Mouse (Mus musculus): Measurements from ENCODE around the gene Krt6a. TPM values are rescaled to one million over a fixed set of nuclear protein-coding genes. Genes with fewer than 3 reads are reported as not detected.

Gene Krt6a
- polyA plus RNA-seq (2015; fragmentation: Illumina TruSeq; extraction: RNeasy Lipid Tissue Mini Kit (QIAGEN cat#74804); ENCODE audit: insufficient read depth, low replicate concordance): not detected

DNA sequence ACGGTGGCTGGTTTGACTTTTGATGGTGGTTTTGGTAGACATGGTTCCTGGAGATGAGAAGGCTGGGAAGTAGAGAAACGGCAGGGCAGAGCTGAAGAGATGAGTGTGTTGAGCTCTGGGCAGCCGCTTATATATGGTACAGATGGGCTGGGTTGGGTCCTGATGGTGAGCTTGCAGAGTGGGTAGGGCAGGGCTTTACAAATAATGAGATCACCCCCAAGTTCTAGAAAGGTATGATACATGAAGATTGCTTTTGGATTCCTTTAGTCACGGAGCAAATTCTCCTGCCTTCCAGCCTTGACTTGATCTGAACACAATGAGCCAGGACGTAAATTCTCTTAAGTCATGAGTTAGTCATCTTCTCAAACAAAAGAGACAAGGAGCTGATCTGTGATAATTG lies at the start of gene Krt6a:
Krt6a (minus strand) TSS at position 101 of the 400 bp plus-strand sequence.

DNA sequence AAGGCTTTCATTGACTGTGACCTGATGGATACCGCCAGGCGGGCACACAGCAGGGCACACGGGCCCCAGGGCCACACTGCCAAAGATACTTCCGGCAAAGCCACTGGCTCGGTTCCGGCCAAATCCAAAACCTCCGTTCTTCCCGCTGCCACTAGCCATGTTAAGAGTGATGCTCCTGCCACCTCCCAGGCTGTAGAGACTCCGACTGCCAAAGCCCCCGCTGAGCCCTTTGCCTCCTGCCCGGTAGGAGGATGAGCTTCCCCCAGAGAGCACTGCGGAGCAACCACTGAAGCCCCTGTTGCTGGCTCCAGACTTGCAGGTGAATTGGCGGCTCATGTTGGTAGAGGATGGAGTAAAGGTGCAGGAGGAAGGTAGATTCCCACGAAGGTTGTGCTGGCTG lies 48.6 kb upstream of the Krt6a start, which contains the start of gene Krt71:
Krt71 (minus strand) TSS at position 399 of the 400 bp plus-strand sequence.

DNA sequence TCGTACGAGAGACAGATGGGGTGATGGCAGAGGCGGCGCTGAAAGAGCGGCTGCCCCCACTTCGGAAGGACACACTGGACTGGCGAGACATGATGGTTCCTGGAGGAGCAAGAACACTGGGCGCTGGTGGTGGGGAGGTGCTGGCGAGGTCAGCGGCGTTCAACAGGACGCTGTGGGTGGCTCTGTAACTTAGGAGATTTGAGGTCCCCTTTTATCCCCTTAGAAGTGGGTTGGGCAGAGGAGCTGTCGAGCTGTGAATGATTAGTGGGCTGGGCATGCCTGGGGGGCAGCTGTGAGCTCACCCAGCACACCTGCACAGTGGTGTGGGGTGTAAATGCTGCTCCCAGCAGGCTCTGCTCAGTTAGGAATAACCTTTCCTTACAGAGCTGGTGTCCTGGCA lies 18.6 kb upstream of the Krt6a start, which contains the start of gene Krt5:
Krt5 (minus strand) TSS at position 179 of the 400 bp plus-strand sequence.

DNA sequence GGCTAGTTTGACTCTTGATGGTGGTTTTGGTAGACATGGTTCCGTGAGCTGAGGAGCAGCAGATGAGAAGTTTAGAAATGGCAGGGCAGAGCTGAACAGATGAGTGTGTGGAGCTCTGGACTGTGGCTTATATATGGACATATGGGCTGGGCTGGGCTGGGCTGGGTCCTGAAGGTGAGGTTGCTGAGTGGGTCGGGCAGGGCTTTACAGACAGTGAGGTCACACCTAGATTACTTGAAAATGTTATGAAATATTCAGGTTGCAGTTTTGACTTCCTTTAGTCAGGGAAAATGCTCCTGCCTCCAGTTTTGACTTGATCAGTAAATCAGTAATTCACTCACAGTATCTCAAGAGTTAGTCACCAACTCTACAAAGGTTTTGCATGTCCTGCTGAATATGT lies 13.9 kb downstream of the Krt6a start, which contains the start of gene Krt6b:
Krt6b (minus strand) TSS at position 101 of the 400 bp plus-strand sequence.

DNA sequence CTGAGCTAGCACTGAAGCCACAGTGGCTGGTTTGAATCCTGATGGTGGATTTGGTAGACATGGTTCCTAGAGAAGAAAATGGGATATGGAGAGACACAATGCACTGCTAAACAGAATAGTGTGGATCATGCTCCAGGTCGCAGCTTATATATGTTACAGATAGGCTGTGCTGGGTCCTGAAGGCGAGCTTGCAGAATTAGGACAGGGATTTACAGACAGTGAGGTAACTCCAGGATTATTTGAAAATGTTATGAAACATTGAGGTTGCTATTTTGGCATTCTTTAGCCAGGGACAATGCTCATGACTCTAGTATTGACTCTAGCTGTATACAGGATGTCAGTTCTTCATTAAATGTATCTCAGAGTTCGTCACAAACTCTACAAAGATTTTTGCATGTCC lies 46.8 kb downstream of the Krt6a start, which contains the start of gene Gm5478:
Gm5478 (minus strand) TSS at position 101 of the 400 bp plus-strand sequence.

Other genes starting within 250 kb of the Krt6a start
- not detected for gene Krt88, start 246.6 kb downstream of the Krt6a start, polyA plus RNA-seq (2015; fragmentation: Illumina TruSeq; extraction: RNeasy Lipid Tissue Mini Kit (QIAGEN cat#74804); ENCODE audit: insufficient read depth, low replicate concordance)
- gene Krt81, start 230.6 kb downstream of the Krt6a start, polyA plus RNA-seq (2015; fragmentation: Illumina TruSeq; extraction: RNeasy Lipid Tissue Mini Kit (QIAGEN cat#74804); ENCODE audit: insufficient read depth, low replicate concordance): not detected
- gene Krt86, start 220.8 kb downstream of the Krt6a start, polyA plus RNA-seq (2015; fragmentation: Illumina TruSeq; extraction: RNeasy Lipid Tissue Mini Kit (QIAGEN cat#74804); ENCODE audit: insufficient read depth, low replicate concordance): not detected
- gene Krt83, start 202.8 kb downstream of the Krt6a start, polyA plus RNA-seq (2015; fragmentation: Illumina TruSeq; extraction: RNeasy Lipid Tissue Mini Kit (QIAGEN cat#74804); ENCODE audit: insufficient read depth, low replicate concordance): not detected
- not detected for gene Gm49425, start 177.0 kb downstream of the Krt6a start, polyA plus RNA-seq (2015; fragmentation: Illumina TruSeq; extraction: RNeasy Lipid Tissue Mini Kit (QIAGEN cat#74804); ENCODE audit: insufficient read depth, low replicate concordance)
- not detected for gene Krt84, start 161.5 kb downstream of the Krt6a start, polyA plus RNA-seq (2015; fragmentation: Illumina TruSeq; extraction: RNeasy Lipid Tissue Mini Kit (QIAGEN cat#74804); ENCODE audit: insufficient read depth, low replicate concordance)
- gene Krt82, start 143.6 kb downstream of the Krt6a start, polyA plus RNA-seq (2015; fragmentation: Illumina TruSeq; extraction: RNeasy Lipid Tissue Mini Kit (QIAGEN cat#74804); ENCODE audit: insufficient read depth, low replicate concordance): not detected
- gene Krt90, start 131.4 kb downstream of the Krt6a start, polyA plus RNA-seq (2015; fragmentation: Illumina TruSeq; extraction: RNeasy Lipid Tissue Mini Kit (QIAGEN cat#74804); ENCODE audit: insufficient read depth, low replicate concordance): not detected
- not detected for gene Krt75, start 120.4 kb downstream of the Krt6a start, polyA plus RNA-seq (2015; fragmentation: Illumina TruSeq; extraction: RNeasy Lipid Tissue Mini Kit (QIAGEN cat#74804); ENCODE audit: insufficient read depth, low replicate concordance)
- gene Gm5414, start 66.1 kb downstream of the Krt6a start, polyA plus RNA-seq (2015; fragmentation: Illumina TruSeq; extraction: RNeasy Lipid Tissue Mini Kit (QIAGEN cat#74804); ENCODE audit: insufficient read depth, low replicate concordance): not detected
- not detected for gene Gm5478, start 46.9 kb downstream of the Krt6a start, polyA plus RNA-seq (2015; fragmentation: Illumina TruSeq; extraction: RNeasy Lipid Tissue Mini Kit (QIAGEN cat#74804); ENCODE audit: insufficient read depth, low replicate concordance)
- gene Krt6b, start 14.0 kb downstream of the Krt6a start, polyA plus RNA-seq (2015; fragmentation: Illumina TruSeq; extraction: RNeasy Lipid Tissue Mini Kit (QIAGEN cat#74804); ENCODE audit: insufficient read depth, low replicate concordance): not detected
- not detected for gene Krt5, start 18.6 kb upstream of the Krt6a start, polyA plus RNA-seq (2015; fragmentation: Illumina TruSeq; extraction: RNeasy Lipid Tissue Mini Kit (QIAGEN cat#74804); ENCODE audit: insufficient read depth, low replicate concordance)
- gene Krt71, start 48.8 kb upstream of the Krt6a start, polyA plus RNA-seq (2015; fragmentation: Illumina TruSeq; extraction: RNeasy Lipid Tissue Mini Kit (QIAGEN cat#74804); ENCODE audit: insufficient read depth, low replicate concordance): not detected
- not detected for gene Krt72, start 92.2 kb upstream of the Krt6a start, polyA plus RNA-seq (2015; fragmentation: Illumina TruSeq; extraction: RNeasy Lipid Tissue Mini Kit (QIAGEN cat#74804); ENCODE audit: insufficient read depth, low replicate concordance)
- not detected for gene Krt73, start 108.0 kb upstream of the Krt6a start, polyA plus RNA-seq (2015; fragmentation: Illumina TruSeq; extraction: RNeasy Lipid Tissue Mini Kit (QIAGEN cat#74804); ENCODE audit: insufficient read depth, low replicate concordance)
- gene Krt2, start 123.9 kb upstream of the Krt6a start, polyA plus RNA-seq (2015; fragmentation: Illumina TruSeq; extraction: RNeasy Lipid Tissue Mini Kit (QIAGEN cat#74804); ENCODE audit: insufficient read depth, low replicate concordance): not detected
- gene Krt1, start 156.5 kb upstream of the Krt6a start, polyA plus RNA-seq (2015; fragmentation: Illumina TruSeq; extraction: RNeasy Lipid Tissue Mini Kit (QIAGEN cat#74804); ENCODE audit: insufficient read depth, low replicate concordance): 0.10 TPM
- not detected for gene Krt77, start 175.4 kb upstream of the Krt6a start, polyA plus RNA-seq (2015; fragmentation: Illumina TruSeq; extraction: RNeasy Lipid Tissue Mini Kit (QIAGEN cat#74804); ENCODE audit: insufficient read depth, low replicate concordance)
- gene Krt76, start 198.6 kb upstream of the Krt6a start, polyA plus RNA-seq (2015; fragmentation: Illumina TruSeq; extraction: RNeasy Lipid Tissue Mini Kit (QIAGEN cat#74804); ENCODE audit: insufficient read depth, low replicate concordance): not detected
- gene Krt4, start 230.4 kb upstream of the Krt6a start, polyA plus RNA-seq (2015; fragmentation: Illumina TruSeq; extraction: RNeasy Lipid Tissue Mini Kit (QIAGEN cat#74804); ENCODE audit: insufficient read depth, low replicate concordance): not detected
- gene Krt79, start 246.0 kb upstream of the Krt6a start, polyA plus RNA-seq (2015; fragmentation: Illumina TruSeq; extraction: RNeasy Lipid Tissue Mini Kit (QIAGEN cat#74804); ENCODE audit: insufficient read depth, low replicate concordance): not detected

All from spleen, adult 10 weeks (tissue).